Mouse (Mus musculus) activated CD4-positive, CD25-positive, alpha-beta regulatory T cell, adult 9 weeks (primary cell): Measurements from ENCODE around the gene Slc8a3. TPM values are rescaled to one million over a fixed set of nuclear protein-coding genes. Genes with fewer than 3 reads are reported as not detected.

Source experiments
- polyA plus RNA-seq: library from polyadenylated mRNA; unstranded; fragments of 100-300 nt; shearing (Covaris generic); gene quantifications from one replicate; pipeline ENCODE4 v1.2.1, GENCODE M21; 2017

Gene Slc8a3
- not detected for polyA plus RNA-seq

DNA sequence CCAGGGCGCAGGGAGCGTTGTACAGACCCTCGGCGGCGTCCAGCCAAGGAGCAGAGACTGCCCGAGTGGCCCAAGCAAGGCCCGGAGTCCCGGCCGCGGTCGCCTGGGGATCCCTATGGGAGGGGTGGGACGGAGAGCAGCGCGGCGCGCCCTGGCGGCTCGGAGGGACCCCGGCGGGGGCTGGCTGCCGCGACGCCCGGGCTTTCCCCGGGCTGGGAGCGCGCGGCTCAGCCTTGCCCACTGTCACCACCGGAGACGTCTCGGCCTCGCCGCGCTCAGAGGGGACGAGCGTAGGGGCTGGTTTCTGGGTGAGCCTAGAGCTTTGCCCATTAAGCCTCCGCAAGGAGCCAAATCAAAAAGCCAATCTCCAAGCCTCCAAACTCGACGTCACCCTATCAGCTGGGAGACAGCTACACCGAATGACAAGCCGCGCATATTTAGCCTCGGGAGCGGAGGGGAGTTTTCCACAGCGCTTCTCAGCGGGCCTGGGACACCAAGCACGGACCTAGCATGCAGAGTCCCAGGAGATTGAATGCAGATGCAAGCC is at the start of gene Slc8a3:
Gene Slc8a3 (minus strand): TSS at position 306 of the 547 bp plus-strand sequence.

DNA sequence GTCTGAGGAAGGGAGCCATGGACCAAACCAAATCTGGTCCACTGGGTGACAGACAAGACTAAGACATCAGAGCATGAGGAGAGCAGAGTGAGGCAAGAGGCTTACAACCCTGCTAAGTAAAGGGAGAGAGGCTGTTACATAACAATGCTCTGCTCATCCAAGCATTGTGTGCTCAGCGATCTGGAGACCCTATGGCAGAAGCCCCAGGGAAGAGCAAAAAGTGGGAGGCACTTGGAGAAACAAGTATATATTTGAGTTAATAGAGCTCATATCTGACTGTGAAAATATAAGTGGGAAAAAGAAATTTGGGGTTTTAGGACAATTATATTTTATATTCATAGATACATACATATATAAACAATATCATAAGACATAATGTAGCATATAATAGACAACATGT is 46.4 kb upstream of the Slc8a3 start, which contains the start of gene Gm4787:
Gene Gm4787 (minus strand): TSS at position 101 of the 400 bp plus-strand sequence.

Other genes starting within 250 kb of the Slc8a3 start
- 0.83 TPM for gene Gm4787, start 46.3 kb upstream of the Slc8a3 start, polyA plus RNA-seq
- 0.90 TPM for gene Adam4, start 88.8 kb upstream of the Slc8a3 start, polyA plus RNA-seq
- 153 TPM for gene Cox16, start 151.9 kb upstream of the Slc8a3 start, polyA plus RNA-seq
- 18.8 TPM for gene Gm20498, start 199.7 kb upstream of the Slc8a3 start, polyA plus RNA-seq
- 70.8 TPM for gene Synj2bp, start 199.7 kb upstream of the Slc8a3 start, polyA plus RNA-seq
- not detected for gene Adam21, start 235.3 kb upstream of the Slc8a3 start, polyA plus RNA-seq